Mouse (Mus musculus): Measurements from ENCODE around the gene Fbxo17. TPM values are rescaled to one million over a fixed set of nuclear protein-coding genes. Genes with fewer than 3 reads are reported as not detected.

Fbxo17 gene
- 1.5 TPM for polyA plus RNA-seq (2014; fragmentation: Illumina TruSeq; extraction: RNeasy Lipid Tissue Mini Kit (QIAGEN cat#74804); ENCODE audit: low read depth, low replicate concordance)

DNA sequence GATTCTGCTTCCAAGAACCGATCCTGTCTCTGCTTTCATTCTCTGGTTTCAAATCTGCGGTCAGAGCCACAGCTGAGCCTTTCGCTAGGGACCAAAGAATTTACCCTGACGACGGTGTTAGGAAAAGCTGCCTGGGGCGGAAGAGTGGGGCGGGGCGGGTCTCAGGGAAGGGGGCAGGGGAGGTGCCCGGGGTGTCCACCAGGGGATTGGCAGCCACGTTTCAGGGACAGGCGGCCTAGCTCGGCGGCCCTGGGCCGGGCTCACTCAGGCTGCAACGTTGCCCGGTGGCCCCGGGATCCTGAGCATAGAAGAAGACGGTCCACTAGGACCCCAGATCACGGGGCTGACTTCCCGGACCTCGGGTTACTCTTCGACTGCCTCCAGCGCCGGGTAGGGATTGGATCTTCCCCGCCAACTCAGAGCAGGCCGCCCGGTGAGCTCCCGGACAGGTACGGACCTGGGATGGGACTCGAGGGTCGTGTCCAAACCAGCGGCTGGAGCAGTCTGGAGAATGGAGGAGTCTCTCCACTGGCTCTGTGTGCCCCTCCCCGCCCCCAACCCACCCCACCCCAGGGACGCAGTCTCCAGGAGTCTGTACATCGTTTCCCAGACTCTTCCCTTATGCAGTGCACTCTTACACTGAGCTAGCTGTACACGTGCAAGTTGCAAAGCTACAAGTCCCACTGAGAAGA lies at the start of gene Fbxo17:
TSS of gene Fbxo17 (plus strand) at position 215 of the 692 bp plus-strand sequence.

GRCm38 (mm10) chr7:28692545-28693320 lies 23.9 kb upstream of the Fbxo17 start, which contains the start of gene Fbxo27:
Fbxo27 (plus strand) TSS chr7:28692849.

DNA sequence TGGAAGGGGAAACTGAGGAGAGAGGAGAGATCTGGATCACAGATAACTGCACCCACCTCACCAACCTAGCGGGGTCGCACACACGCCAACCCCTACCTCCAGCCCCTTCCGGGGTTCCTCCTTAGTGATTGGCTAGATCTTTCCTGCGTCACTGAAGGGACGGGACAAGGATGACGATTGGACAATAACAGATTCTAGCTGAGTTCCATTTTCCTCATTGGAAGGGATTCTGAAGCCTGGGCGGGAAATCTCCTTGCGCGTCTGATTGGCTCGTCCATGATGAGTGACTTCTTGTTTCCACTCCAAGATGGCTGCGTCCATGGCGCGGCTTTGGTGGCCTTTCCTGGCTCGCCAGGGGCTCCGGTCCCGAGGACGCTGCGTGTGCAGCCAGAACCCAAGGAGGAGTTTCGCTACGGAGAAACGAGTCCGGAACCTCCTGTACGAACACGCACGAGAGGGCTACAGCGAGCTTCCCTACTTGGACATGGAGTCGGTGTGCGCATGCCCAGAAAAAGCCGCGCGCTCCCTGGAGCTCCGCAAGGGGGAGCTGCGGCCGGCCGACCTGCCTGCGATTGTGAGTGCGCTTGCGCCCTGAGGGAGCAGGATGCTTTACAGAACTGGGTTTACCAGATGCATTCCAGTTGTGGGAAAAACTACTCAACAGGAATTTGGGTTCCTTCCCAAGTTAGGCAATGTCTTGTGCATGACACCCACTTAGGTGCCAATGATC lies 25.3 kb downstream of the Fbxo17 start, which contains the start of the genes Mrps12 and Sars2:
TSS of gene Mrps12 (minus strand) at position 112 of the 730 bp plus-strand sequence.
TSS of gene Sars2 (plus strand) at position 284 of the 730 bp plus-strand sequence.

GRCm38 (mm10) chr7:28756079-28756478 lies 39.5 kb downstream of the Fbxo17 start, which contains the start of gene Ccer2:
Ccer2 (plus strand) TSS chr7:28756174.

DNA sequence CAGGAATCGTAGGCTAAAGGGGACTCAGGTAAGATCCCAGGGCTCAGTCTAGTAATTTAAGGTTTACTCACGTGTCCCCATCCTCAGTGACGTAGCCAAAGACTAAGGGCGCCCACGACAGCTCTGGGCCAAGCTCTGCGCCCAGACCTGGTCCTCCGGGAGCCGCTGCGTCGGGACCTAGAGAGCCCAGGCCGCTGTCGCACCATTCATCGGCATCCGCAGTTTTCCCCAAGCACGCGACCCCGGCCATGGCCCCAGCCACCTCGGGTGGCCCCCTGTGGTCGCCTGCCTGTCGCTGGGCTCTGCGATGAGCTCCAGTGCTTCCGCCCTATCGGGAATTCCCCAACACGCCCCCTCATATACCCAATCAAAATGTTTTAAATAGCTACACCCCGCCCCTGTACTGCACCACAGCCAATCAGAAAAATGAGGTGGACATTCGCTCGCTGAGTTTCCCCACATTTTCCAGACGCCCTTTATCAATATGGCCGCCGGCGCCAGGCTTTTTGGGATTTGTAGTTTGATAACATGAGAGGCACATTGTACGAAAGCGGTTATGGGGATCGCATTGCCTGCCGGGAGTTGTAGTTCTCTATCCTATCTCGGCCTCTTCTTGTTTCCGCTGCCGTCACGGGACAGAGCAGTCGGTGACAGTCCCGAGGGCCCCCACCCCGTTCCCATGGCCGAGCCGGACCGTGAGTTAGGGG lies 49.7 kb downstream of the Fbxo17 start, which contains the start of gene Sirt2:
TSS of gene Sirt2 (plus strand) at position 563 of the 707 bp plus-strand sequence.

DNA sequence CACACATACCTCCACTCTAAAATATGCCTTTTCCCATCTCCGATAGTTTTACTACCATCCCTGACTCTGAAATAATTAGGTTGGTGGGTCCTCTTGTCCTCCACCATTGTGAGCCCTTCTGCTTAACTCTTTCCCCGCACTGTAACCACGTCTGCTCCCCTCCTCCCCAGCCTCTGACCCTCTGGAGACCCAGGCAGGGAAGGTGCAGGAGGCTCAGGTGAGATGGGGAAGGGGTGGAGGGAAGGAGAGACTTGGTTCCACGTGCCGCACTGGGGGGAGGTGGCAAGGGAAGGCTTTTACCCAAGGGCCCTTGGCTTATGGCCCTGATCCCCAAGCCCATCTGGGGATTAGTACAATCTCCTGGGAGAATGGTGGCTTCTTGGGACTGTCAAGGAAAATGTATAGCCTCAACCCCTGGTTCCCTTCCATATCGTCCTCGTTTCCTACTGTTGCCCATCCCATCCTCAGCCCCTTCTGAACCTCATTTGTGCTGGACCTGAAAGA lies 50.9 kb downstream of the Fbxo17 start, which contains the start of gene Nfkbib:
TSS of gene Nfkbib (minus strand) at position 51 of the 504 bp plus-strand sequence.

Other genes with a start within 250 kb of the Fbxo17 start
- gene Ifnl2, start 206.3 kb upstream of the Fbxo17 start, polyA plus RNA-seq (2014; fragmentation: Illumina TruSeq; extraction: RNeasy Lipid Tissue Mini Kit (QIAGEN cat#74804); ENCODE audit: low read depth, low replicate concordance) = not detected
- gene Ifnl3, start 194.0 kb upstream of the Fbxo17 start, polyA plus RNA-seq (2014; fragmentation: Illumina TruSeq; extraction: RNeasy Lipid Tissue Mini Kit (QIAGEN cat#74804); ENCODE audit: low read depth, low replicate concordance) = not detected
- gene Sycn, start 175.9 kb upstream of the Fbxo17 start, polyA plus RNA-seq (2014; fragmentation: Illumina TruSeq; extraction: RNeasy Lipid Tissue Mini Kit (QIAGEN cat#74804); ENCODE audit: low read depth, low replicate concordance) = 2.4 TPM
- not detected for gene Nccrp1, start 169.6 kb upstream of the Fbxo17 start, polyA plus RNA-seq (2014; fragmentation: Illumina TruSeq; extraction: RNeasy Lipid Tissue Mini Kit (QIAGEN cat#74804); ENCODE audit: low read depth, low replicate concordance)
- 11.5 TPM for gene Samd4b, start 118.7 kb upstream of the Fbxo17 start, polyA plus RNA-seq (2014; fragmentation: Illumina TruSeq; extraction: RNeasy Lipid Tissue Mini Kit (QIAGEN cat#74804); ENCODE audit: low read depth, low replicate concordance)
- 3.4 TPM for gene Pak4, start 118.6 kb upstream of the Fbxo17 start, polyA plus RNA-seq (2014; fragmentation: Illumina TruSeq; extraction: RNeasy Lipid Tissue Mini Kit (QIAGEN cat#74804); ENCODE audit: low read depth, low replicate concordance)
- not detected for gene Acp7, start 85.5 kb upstream of the Fbxo17 start, polyA plus RNA-seq (2014; fragmentation: Illumina TruSeq; extraction: RNeasy Lipid Tissue Mini Kit (QIAGEN cat#74804); ENCODE audit: low read depth, low replicate concordance)
- not detected for gene Fbxo27, start 24.0 kb upstream of the Fbxo17 start, polyA plus RNA-seq (2014; fragmentation: Illumina TruSeq; extraction: RNeasy Lipid Tissue Mini Kit (QIAGEN cat#74804); ENCODE audit: low read depth, low replicate concordance)
- gene Mrps12, start 25.0 kb downstream of the Fbxo17 start, polyA plus RNA-seq (2014; fragmentation: Illumina TruSeq; extraction: RNeasy Lipid Tissue Mini Kit (QIAGEN cat#74804); ENCODE audit: low read depth, low replicate concordance) = 12.6 TPM
- gene Sars2, start 25.2 kb downstream of the Fbxo17 start, polyA plus RNA-seq (2014; fragmentation: Illumina TruSeq; extraction: RNeasy Lipid Tissue Mini Kit (QIAGEN cat#74804); ENCODE audit: low read depth, low replicate concordance) = not detected
- not detected for gene Ccer2, start 39.4 kb downstream of the Fbxo17 start, polyA plus RNA-seq (2014; fragmentation: Illumina TruSeq; extraction: RNeasy Lipid Tissue Mini Kit (QIAGEN cat#74804); ENCODE audit: low read depth, low replicate concordance)
- 17.9 TPM for gene Sirt2, start 49.9 kb downstream of the Fbxo17 start, polyA plus RNA-seq (2014; fragmentation: Illumina TruSeq; extraction: RNeasy Lipid Tissue Mini Kit (QIAGEN cat#74804); ENCODE audit: low read depth, low replicate concordance)
- gene Nfkbib, start 50.7 kb downstream of the Fbxo17 start, polyA plus RNA-seq (2014; fragmentation: Illumina TruSeq; extraction: RNeasy Lipid Tissue Mini Kit (QIAGEN cat#74804); ENCODE audit: low read depth, low replicate concordance) = not detected
- gene Rinl, start 72.2 kb downstream of the Fbxo17 start, polyA plus RNA-seq (2014; fragmentation: Illumina TruSeq; extraction: RNeasy Lipid Tissue Mini Kit (QIAGEN cat#74804); ENCODE audit: low read depth, low replicate concordance) = 1.8 TPM
- 380 TPM for gene Hnrnpl, start 91.7 kb downstream of the Fbxo17 start, polyA plus RNA-seq (2014; fragmentation: Illumina TruSeq; extraction: RNeasy Lipid Tissue Mini Kit (QIAGEN cat#74804); ENCODE audit: low read depth, low replicate concordance)
- 14.0 TPM for gene Ech1, start 108.4 kb downstream of the Fbxo17 start, polyA plus RNA-seq (2014; fragmentation: Illumina TruSeq; extraction: RNeasy Lipid Tissue Mini Kit (QIAGEN cat#74804); ENCODE audit: low read depth, low replicate concordance)
- gene Lgals4, start 117.0 kb downstream of the Fbxo17 start, polyA plus RNA-seq (2014; fragmentation: Illumina TruSeq; extraction: RNeasy Lipid Tissue Mini Kit (QIAGEN cat#74804); ENCODE audit: low read depth, low replicate concordance) = 405 TPM
- gene Lgals7, start 147.0 kb downstream of the Fbxo17 start, polyA plus RNA-seq (2014; fragmentation: Illumina TruSeq; extraction: RNeasy Lipid Tissue Mini Kit (QIAGEN cat#74804); ENCODE audit: low read depth, low replicate concordance) = not detected
- gene Capn12, start 164.6 kb downstream of the Fbxo17 start, polyA plus RNA-seq (2014; fragmentation: Illumina TruSeq; extraction: RNeasy Lipid Tissue Mini Kit (QIAGEN cat#74804); ENCODE audit: low read depth, low replicate concordance) = not detected
- gene Actn4, start 245.5 kb downstream of the Fbxo17 start, polyA plus RNA-seq (2014; fragmentation: Illumina TruSeq; extraction: RNeasy Lipid Tissue Mini Kit (QIAGEN cat#74804); ENCODE audit: low read depth, low replicate concordance) = 55.2 TPM

Data from sigmoid colon, adult 10 weeks (tissue).